Mouse (Mus musculus) lung, embryonic 14.5 days (tissue): ENCODE results near the gene Set. TPM values are rescaled to one million over a fixed set of nuclear protein-coding genes. Genes with fewer than 3 reads are reported as not detected.

ENCODE experiments used
- ATAC-seq: fragments of 200-750 bp; cut with Nextera tagmentation; 2 replicates; pipeline ENCODE4 v1.8.0; 2017; ENCODE audit warnings: mild to moderate bottlenecking, moderate TSS enrichment, moderate library complexity; ENCODE audit not compliant: insufficient read depth
- DNase-seq: peaks from one replicate; pipeline ENCODE4 v3.0.0-alpha.2; 2015
- H3K27ac ChIP-seq: fragments of 300-500 bp; sonication (generic); 2 replicates; pipeline ENCODE4 v1.5.1; 2014; ENCODE audit warnings: low read depth, mild to moderate bottlenecking, moderate library complexity
- H3K27me3 ChIP-seq: fragments of 300-500 bp; sonication (generic); 2 replicates; pipeline ENCODE4 v1.6.1; 2014; ENCODE audit warnings: low read length, control low read depth; ENCODE audit not compliant: insufficient read depth
- H3K36me3 ChIP-seq: fragments of 300-500 bp; sonication (generic); 2 replicates; pipeline ENCODE4 v1.6.1; 2014; ENCODE audit warnings: control low read depth; ENCODE audit not compliant: insufficient read depth
- H3K4me1 ChIP-seq: fragments of 300-500 bp; sonication (generic); 2 replicates; pipeline ENCODE4 v1.6.1; 2014; ENCODE audit warnings: antibody characterized with exemption, control low read depth; ENCODE audit not compliant: insufficient read depth
- H3K4me2 ChIP-seq: fragments of 300-500 bp; sonication (generic); 2 replicates; pipeline ENCODE4 v1.6.1; 2014; ENCODE audit warnings: mild to moderate bottlenecking
- H3K4me3 ChIP-seq: fragments of 300-500 bp; sonication (generic); 2 replicates; pipeline ENCODE4 v1.5.1; 2014; ENCODE audit warnings: low read depth, low read length
- H3K9ac ChIP-seq: fragments of 300-500 bp; sonication (generic); 2 replicates; pipeline ENCODE4 v1.6.1; 2014
- H3K9me3 ChIP-seq: fragments of 300-500 bp; sonication (generic); 2 replicates; pipeline ENCODE4 v1.6.1; 2016; ENCODE audit warnings: low read depth, low read length, control low read depth
- CTCF ChIP-seq: IDR thresholded peaks from 2 replicates; pipeline ENCODE4 v1.5.1; 2016; ENCODE audit warnings: antibody characterized with exemption, low read depth
- WGBS: fragments of 180-500 bp; shearing (Covaris S2); extraction: QIAGEN DNeasy Blood & Tissue Kit; methylation state at CpG from one replicate; pipeline ENCODE4 v1.1.7; 2014; 5-methylcytosine and 5-hydroxymethylcytosine counted together
- polyA plus RNA-seq: library from polyadenylated mRNA; unstranded; fragments of >200 nt; fragmentation: Nextera tagmentation; extraction: Ambion mirVana; gene quantifications from 2 replicates; pipeline ENCODE4 v1.2.1, GENCODE M21; 2014

Gene Set
- polyA plus RNA-seq, 1 experiment from 2014 or later: 591 TPM

DNA sequence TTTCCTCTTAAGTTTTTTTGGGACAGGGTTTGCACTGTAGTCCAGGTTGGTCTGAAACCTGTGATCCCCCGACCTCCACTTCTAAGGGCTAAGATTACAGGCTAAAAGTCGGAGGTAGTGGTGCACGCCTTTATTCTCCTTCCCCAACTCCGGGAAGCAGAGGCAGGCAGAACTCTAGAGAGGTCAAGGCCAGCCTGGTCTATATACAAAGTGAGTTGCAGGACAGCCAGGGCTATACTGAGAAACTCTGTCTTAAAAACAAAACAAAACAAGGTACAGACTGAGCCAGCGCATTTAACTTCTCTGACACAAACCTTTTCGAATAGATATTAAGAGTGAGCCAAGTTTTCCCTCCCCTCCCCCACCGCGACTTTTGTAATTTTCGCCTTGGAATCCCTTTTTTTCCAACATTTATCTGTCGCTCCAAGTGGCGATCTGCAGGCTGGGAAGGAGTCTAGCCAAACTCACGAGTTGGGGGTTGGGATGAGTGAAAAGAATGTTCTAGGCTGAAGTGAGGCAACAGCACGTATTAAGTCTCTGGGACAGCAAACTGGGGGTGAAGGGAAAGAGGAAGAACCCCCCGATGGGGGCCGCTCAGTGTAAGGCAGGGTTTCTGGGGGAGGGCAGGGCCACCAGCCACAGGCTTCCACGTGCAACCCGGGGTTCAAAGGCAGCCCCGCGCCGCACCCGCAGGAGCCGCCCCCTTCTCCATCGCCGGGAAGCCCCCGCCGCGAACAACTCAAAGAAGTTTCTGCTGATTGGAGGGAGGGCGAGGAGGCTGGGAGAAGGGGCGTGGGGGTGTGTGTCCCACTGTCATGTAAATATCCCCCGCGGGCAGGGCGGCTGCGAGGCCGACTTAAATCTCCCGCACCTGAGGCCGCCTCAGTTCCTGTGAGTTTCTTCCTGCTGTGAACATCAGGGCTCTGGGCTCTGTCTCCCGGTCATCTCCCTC lies 4.3 kb downstream of the Set start:
- H3K4me2 ChIP-seq: peak overlapping the region; percentile 74
- no peaks in the 10 kb centered on the region for H3K9me3 ChIP-seq
- H3K4me1 ChIP-seq: peaks cover 12% of the 10 kb centered on the region; the same call in 1 of the 2 replicates
- peak; percentile 28 for ATAC-seq
- DNase-seq: peak; percentile 85
- no peaks in the 10 kb centered on the region for H3K36me3 ChIP-seq
- H3K9ac ChIP-seq: peak overlapping the region; percentile 79
- H3K4me3 ChIP-seq: peak overlapping the region; percentile 69
- peak overlapping the region; percentile 97 for H3K27ac ChIP-seq
- H3K27me3 ChIP-seq: no peaks in the 10 kb centered on the region
- no peak for TF ChIP-seq CTCF
- WGBS: 7% methylated on average over 37 of the region's 37 CpGs

DNA sequence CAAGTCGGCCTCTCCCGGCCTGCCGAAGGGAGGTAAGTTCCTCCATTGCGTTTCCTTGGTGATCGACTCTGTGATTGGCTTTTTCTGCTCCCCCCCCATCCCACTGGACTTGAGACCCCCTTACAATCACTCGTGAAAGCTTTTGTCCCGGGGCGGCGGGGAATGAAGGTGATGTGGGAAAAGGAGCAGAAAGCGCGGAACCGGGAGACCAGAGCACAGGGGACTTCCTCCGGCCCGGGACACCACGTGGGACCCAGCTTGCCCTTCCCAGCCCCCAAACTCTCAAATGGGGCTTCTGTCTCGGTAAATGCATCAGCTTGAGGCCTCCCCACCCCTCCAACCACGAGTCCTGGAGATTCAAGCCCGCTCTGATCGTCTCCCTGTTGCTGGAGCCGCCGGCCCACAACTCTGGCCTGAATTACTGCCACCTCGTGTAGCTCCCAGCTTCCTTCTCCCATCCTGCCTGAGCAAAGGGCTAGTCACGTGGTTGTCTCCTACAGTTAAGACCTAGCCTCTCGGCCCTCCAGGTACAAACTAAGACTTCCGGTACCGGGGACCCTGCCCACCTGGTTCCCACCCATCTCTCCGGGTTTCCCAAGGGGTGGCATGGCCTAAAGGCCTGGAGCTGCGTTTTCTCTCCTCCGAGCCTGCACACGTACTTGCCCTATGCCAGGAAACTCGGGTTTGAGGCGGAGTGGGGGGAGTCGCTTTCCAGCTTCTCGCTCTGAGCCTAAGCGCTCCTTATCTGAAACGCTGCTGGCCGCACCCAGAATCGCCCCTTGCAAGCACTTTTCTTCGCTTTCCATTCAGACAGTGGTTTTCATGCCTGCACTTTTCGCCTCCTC lies 5.3 kb downstream of the Set start:
- Histone ChIP-seq H3K36me3 (no peaks in the 10 kb centered on the region), H3K4me1 (peaks cover 12% of the 10 kb centered on the region; the same call in 1 of the 2 replicates), H3K9ac (peak overlapping the region; percentile 79), H3K27ac (peak overlapping the region; percentile 97), H3K4me2 (peak overlapping the region; percentile 74), H3K4me3 (peak overlapping the region; percentile 69), H3K27me3 (no peaks in the 10 kb centered on the region), H3K9me3 (no peaks in the 10 kb centered on the region)
- WGBS: under 1% methylated on average over 40 of the region's 40 CpGs
- ATAC-seq: peak; percentile 21; the same call in 1 of the 2 replicates
- DNase-seq: peak; percentile 81
- TF ChIP-seq CTCF: peak; percentile 6; the same call in 1 of the 2 replicates

DNA sequence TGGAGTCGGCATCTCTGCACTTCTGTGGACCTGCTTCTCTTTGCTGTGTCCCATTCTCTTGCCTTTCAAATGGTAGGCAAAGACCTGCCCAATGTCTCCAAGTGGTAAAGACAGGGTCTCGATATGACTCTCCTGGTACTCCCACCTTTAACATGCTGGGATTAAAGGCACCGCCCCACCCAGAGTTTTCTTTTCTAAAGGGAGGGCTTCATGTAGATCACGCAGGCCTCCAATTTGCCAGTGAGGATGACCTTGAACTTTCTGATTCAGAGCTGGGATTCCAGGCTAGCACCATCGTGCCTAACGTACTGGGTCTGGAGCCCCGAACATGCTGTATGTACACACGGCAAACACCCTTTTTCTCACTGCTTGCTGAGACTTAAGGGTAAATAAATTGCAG lies 6.1 kb downstream of the Set start:
- TF ChIP-seq CTCF: no peak
- H3K4me1 ChIP-seq: peaks cover 15% of the 10 kb centered on the region; the same call in 1 of the 2 replicates
- 3% methylated on average over 8 of the region's 8 CpGs for WGBS
- DNase-seq (no peak), ATAC-seq (no peak)
- peak overlapping the region; percentile 74 for H3K4me2 ChIP-seq
- peak overlapping the region; percentile 69 for H3K4me3 ChIP-seq
- no peaks in the 10 kb centered on the region for H3K27me3 ChIP-seq
- peak overlapping the region; percentile 97 for H3K27ac ChIP-seq
- H3K9me3 ChIP-seq: no peaks in the 10 kb centered on the region
- peaks cover 4% of the 10 kb centered on the region for H3K36me3 ChIP-seq
- peak overlapping the region; percentile 79 for H3K9ac ChIP-seq

DNA sequence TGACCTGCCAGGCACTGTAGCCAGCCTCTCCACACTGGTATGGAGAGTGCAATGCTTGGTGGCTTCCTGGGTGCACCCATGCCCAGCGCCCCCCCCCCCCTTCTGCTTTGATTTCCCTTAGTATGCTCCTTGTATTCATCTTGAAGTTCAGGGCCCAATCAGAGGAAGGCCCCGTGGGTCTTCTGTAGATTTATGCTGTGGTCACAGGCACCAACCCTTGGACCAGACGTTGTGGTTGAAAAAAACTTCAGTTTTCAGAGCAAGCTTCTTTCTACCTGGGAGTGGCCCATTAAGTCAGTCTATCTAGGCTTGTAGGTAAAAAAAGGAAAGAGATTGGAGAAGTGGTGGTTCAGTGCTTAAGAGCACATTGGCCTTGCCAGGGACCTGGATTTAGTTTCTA lies 6.6 kb downstream of the Set start:
- H3K27me3 ChIP-seq: no peaks in the 10 kb centered on the region
- H3K4me3 ChIP-seq: peak overlapping the region; percentile 69
- peak overlapping the region; percentile 79 for H3K9ac ChIP-seq
- peaks cover 15% of the 10 kb centered on the region; the same call in 1 of the 2 replicates for H3K4me1 ChIP-seq
- WGBS: 13% methylated on average over 3 of the region's 3 CpGs
- H3K4me2 ChIP-seq: peak overlapping the region; percentile 74
- no peaks in the 10 kb centered on the region for H3K9me3 ChIP-seq
- DNase-seq: no peak
- no peak for ATAC-seq
- TF ChIP-seq CTCF: no peak
- peaks cover 10% of the 10 kb centered on the region for H3K36me3 ChIP-seq
- H3K27ac ChIP-seq: peak overlapping the region; percentile 97

DNA sequence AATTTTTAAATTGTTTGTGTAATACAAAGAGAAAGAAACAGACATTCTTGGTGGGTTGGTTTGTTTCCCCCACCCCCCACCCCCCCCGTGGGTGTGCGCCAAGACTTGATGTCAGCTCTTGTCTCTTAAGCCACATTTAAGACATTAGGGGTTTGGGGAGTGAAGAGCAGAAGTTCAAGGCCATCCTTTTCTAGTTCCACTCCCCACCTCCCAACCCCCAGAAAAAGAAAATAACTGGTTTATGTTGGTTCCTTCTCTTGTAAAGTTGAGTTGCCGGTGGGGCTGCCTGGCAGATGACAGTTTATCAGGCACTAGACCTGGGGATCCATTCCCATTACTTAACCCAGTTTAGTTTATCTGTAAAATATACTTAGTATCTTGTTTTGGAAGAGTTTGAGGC lies 7.1 kb downstream of the Set start:
- Histone ChIP-seq H3K36me3 (peaks cover 15% of the 10 kb centered on the region), H3K9me3 (no peaks in the 10 kb centered on the region), H3K4me1 (peaks cover 15% of the 10 kb centered on the region; the same call in 1 of the 2 replicates), H3K4me2 (peak overlapping the region; percentile 74), H3K9ac (peak overlapping the region; percentile 79), H3K27ac (peak overlapping the region; percentile 48), H3K27me3 (no peaks in the 10 kb centered on the region), H3K4me3 (peak overlapping the region; percentile 69)
- WGBS: 55% methylated on average over 3 of the region's 3 CpGs
- TF ChIP-seq CTCF: no peak
- DNase-seq (no peak), ATAC-seq (no peak)

DNA sequence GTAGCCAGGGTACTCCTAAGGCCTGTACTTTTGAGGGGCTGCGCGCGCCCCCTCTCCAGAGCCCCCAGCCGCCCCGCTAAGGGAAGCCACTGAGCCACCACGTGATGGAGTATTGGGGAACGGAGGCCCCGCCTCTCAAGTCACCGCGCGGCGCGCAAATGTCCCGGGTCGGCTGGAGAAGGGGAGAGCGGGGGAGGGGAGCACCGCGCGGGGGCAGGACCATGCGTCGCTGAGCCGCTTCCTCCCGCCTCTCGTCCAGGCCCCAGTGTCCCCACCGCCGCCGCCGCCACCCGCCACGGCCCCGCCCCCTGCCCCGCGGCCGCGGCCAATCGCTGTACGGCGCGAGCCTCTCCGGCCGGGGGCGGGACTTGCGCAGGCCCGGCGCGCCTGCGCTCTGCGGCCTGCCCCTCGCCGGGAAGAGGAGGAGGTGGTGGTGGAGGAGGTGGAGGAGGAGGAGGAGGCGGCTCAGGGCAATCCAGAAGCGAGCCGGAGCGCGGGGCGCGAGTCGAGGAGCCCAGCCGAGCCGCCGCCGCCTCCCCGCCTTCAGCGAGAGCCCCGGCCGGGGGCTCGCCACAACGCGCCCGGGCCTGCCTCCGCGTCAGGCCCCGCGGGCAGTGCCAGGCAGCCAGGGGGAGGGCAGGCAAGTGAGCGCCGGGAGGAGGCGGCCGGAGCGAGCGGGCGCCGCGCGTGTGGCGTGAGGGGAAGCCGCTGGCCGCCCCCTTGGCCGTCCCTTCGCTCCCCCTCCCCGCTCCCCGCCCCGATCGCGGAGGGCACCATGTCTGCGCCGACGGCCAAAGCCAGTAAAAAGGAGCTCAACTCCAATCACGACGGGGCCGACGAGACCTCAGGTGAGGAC lies 9.1 kb downstream of the Set start:
- H3K4me3 ChIP-seq: peak overlapping the region; percentile 99
- H3K27ac ChIP-seq: peak overlapping the region; percentile 100
- ATAC-seq (peak; percentile 92), DNase-seq (peak; percentile 98)
- TF ChIP-seq CTCF: no peak
- WGBS: 1% methylated on average over 58 of the region's 101 CpGs
- no peaks in the 10 kb centered on the region for H3K27me3 ChIP-seq
- H3K9ac ChIP-seq: peak overlapping the region; percentile 99
- peaks cover 15% of the 10 kb centered on the region; the same call in 1 of the 2 replicates for H3K4me1 ChIP-seq
- peaks cover 30% of the 10 kb centered on the region for H3K36me3 ChIP-seq
- peak overlapping the region; percentile 83 for H3K4me2 ChIP-seq
- no peaks in the 10 kb centered on the region for H3K9me3 ChIP-seq
